Mouse (Mus musculus) B cell, adult 62 days (primary cell): ENCODE measurements around the gene Ndrg3. TPM values are rescaled to one million over a fixed set of nuclear protein-coding genes. Genes with fewer than 3 reads are reported as not detected.

Experiments
- total RNA-seq: library from RNA; stranded (reverse); gene quantifications from 4 replicates; pipeline ENCODE4 v1.2.4, GENCODE M21; 2023

Ndrg3 gene
- 30.6 to 36.3 TPM (median 31.5 TPM) in 4 replicates for total RNA-seq

DNA sequence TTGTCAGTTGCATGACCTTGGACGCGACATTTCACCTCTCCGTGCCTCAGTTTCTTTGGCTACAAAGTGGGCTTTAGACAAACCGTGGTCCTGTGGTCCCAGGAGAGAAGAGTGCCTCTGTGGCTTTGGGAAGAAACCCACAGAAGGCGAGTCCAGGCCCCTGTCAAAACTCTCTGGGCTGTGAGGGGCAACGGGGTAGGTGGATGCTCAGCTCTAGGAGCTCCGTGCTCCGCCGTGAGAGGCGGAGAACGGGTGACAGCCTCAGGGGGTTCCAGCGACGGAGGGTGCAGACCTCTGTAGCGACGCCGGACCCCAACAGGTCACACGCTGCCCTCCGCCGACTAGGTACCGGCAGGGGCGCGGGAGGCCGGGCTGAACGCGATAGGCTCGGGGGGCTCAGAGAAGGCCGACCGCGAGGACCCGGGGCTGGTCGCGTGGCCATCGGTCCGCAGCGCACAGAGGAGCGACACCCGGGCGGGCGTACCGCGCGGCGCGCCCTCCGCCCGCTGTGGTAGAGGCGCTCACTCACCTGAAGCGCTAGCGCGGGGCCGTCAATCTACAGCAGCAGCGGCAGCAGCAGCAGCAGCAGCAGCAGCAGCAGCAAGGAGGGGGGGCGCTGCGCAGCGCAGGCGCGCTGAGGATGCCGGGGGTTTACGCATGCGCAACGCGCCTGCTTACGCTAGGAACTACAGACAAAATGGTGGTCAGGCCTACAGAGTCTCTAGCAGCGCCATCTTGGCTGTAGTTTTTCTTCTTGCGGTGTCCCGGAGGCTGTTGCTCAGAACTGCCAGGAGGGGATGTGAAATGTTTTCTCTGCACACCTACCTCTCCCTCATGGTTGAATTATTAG lies at the start of gene Ndrg3:
TSS of gene Ndrg3 (minus strand) at position 587 of the 850 bp plus-strand sequence.

GRCm38 (mm10) chr2:157006511-157007233 lies 14.8 kb upstream of the Ndrg3 start, which contains the start of gene Dsn1:
Gene Dsn1, minus strand, starts transcription at chr2:157007154.

GRCm38 (mm10) chr2:156887017-156887416 lies 104.8 kb downstream of the Ndrg3 start, which contains the start of gene Sla2:
Gene Sla2, minus strand, starts transcription at chr2:156887192.

Other genes with a start within 250 kb of the Ndrg3 start
- gene Myl9, start 216.6 kb downstream of the Ndrg3 start, total RNA-seq: 0.94 to 2.5 TPM (median 2.4 TPM) in 3 of 4 replicates, not detected in the other
- gene Tgif2, start 152.0 kb downstream of the Ndrg3 start, total RNA-seq: 132 to 147 TPM (median 134 TPM) in 4 replicates
- 2.5 to 3.8 TPM (median 3.2 TPM) in 4 replicates for gene 4930518I15Rik, start 134.1 kb downstream of the Ndrg3 start, total RNA-seq
- gene Rab5if, start 128.9 kb downstream of the Ndrg3 start, total RNA-seq: 52.5 to 58.5 TPM (median 54.3 TPM) in 4 replicates
- 0.58 to 1.3 TPM (median 1.1 TPM) in 4 replicates for gene Sla2, start 104.9 kb downstream of the Ndrg3 start, total RNA-seq
- 25.4 to 38.0 TPM (median 30.0 TPM) in 4 replicates for gene Dsn1, start 15.1 kb upstream of the Ndrg3 start, total RNA-seq
- 0.52 to 1.5 TPM (median 0.63 TPM) in 4 replicates for gene Soga1, start 87.2 kb upstream of the Ndrg3 start, total RNA-seq
- gene Tldc2, start 95.0 kb upstream of the Ndrg3 start, total RNA-seq: not detected in 4 replicates
- 423 to 439 TPM (median 428 TPM) in 4 replicates for gene Samhd1, start 143.2 kb upstream of the Ndrg3 start, total RNA-seq
- gene Rbl1, start 212.5 kb upstream of the Ndrg3 start, total RNA-seq: 16.1 to 19.7 TPM (median 17.9 TPM) in 4 replicates